Mouse (Mus musculus): ENCODE results near the gene Pphln1. TPM values are rescaled to one million over a fixed set of nuclear protein-coding genes. Genes with fewer than 3 reads are reported as not detected.

The Pphln1 gene
- polyA plus RNA-seq, 1 experiment: 8.9 TPM

DNA sequence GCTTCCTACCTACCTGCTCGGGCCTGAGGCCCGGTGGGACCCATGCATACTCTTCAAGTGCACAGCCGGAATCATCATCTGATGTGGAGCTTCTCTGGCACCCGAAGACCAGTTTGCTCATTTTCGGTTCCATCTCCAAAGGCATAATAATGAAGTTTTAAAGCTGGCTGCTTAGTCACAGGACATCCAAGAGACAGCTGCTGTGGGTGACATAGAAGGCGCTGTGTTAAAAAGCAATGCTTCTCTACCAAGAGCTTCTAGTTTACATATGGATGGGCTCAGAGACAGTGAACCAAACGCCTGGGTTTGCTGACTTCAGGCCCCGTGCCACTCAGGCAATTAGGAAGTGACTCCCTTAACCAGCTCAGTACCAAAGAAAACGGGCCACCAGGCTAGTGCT is 114.3 kb downstream of the Pphln1 start:
- Histone ChIP-seq H3K4me3 (ENCODE audit: insufficient read depth, low read depth, low read length) (no peak overlapping the region), H3K27me3 (replicated peaks; ENCODE audit: control insufficient read depth, insufficient read depth, low read length) (no peaks in the 10 kb centered on the region), H3K27ac (ENCODE audit: insufficient read depth, low read depth, low read length) (no peak overlapping the region), H3K4me1 (ENCODE audit: control insufficient read depth, insufficient read depth, low read length) (peaks cover 10% of the 10 kb centered on the region; the same call in 1 of the 2 replicates), H3K36me3 (ENCODE audit: control insufficient read depth, insufficient read depth, low read length) (no peaks in the 10 kb centered on the region; the same call in 1 of the 2 replicates)
- WGBS: 64% methylated on average over 9 of the region's 9 CpGs
- no peak for TF ChIP-seq POLR2A (IDR thresholded peaks at IDR 0.05; ENCODE audit: low read depth, low read length)
- no peak for TF ChIP-seq CTCF (conservative IDR thresholded peaks at IDR 0.05; ENCODE audit: insufficient read depth, insufficient read length, low read depth, low read length)
- no peak for DNase-seq

DNA sequence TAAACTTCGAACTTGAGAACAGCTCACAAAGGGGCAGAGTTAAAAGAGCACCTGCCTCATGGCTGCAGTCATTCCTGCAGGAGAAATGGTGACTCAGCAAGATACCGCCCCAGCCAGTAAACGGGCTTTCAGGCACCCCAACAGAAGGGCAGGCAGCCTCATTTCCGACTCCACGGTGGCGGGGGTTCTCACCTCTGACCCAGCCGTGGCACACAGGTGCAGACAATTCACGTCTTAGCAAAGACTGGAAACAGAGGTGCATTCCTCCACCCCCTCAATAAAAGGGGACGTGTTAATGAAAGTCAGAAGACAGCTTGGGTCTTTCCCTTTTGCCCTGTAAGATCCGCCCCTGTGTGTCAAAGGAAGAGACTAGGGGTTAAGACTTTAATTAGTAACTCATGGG is 115.8 kb downstream of the Pphln1 start:
- peak; percentile 82 for DNase-seq

DNA sequence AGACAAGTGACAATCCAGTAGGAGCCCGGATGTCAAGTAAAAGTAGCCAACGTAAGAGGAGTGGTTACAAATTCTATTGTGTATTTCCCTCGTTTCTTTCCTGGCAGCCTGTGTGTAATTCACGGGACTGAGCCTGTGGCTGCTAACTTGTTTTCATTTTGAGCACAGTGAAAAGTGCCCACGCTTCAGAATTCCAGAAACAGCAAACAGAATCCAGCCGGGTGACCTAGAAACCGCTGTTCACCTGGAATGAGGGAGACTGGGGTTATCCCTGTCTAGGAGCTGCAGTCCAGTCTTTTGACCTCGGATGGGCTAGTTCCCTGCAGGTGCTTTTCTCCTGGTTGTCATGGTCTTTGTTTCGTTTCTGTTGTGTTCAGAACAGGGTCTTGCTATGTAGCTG is 117.2 kb downstream of the Pphln1 start:
- TF ChIP-seq CTCF (conservative IDR thresholded peaks at IDR 0.05; ENCODE audit: insufficient read depth, insufficient read length, low read depth, low read length) (no peak), POLR2A (IDR thresholded peaks at IDR 0.05; ENCODE audit: low read depth, low read length) (no peak)
- Histone ChIP-seq H3K36me3 (ENCODE audit: control insufficient read depth, insufficient read depth, low read length) (no peaks in the 10 kb centered on the region), H3K27me3 (replicated peaks; ENCODE audit: control insufficient read depth, insufficient read depth, low read length) (no peaks in the 10 kb centered on the region), H3K4me1 (ENCODE audit: control insufficient read depth, insufficient read depth, low read length) (peaks cover 19% of the 10 kb centered on the region), H3K4me3 (ENCODE audit: insufficient read depth, low read depth, low read length) (no peak overlapping the region), H3K27ac (ENCODE audit: insufficient read depth, low read depth, low read length) (no peak overlapping the region)
- 46% methylated on average over 9 of the region's 9 CpGs for WGBS
- peak; percentile 73 for DNase-seq

More for the DNA sequence above, 115.8 kb downstream of the Pphln1 start:
- Histone ChIP-seq H3K4me1 (ENCODE audit: control insufficient read depth, insufficient read depth, low read length) (peaks cover 19% of the 10 kb centered on the region), H3K27me3 (replicated peaks; ENCODE audit: control insufficient read depth, insufficient read depth, low read length) (no peaks in the 10 kb centered on the region), H3K36me3 (ENCODE audit: control insufficient read depth, insufficient read depth, low read length) (no peaks in the 10 kb centered on the region), H3K27ac (ENCODE audit: insufficient read depth, low read depth, low read length) (peak overlapping the region; percentile 36; the same call in 1 of the 2 replicates), H3K4me3 (ENCODE audit: insufficient read depth, low read depth, low read length) (peak overlapping the region; percentile 54)
- WGBS: 20% methylated on average over 10 of the region's 10 CpGs
- no peak for TF ChIP-seq CTCF (conservative IDR thresholded peaks at IDR 0.05; ENCODE audit: insufficient read depth, insufficient read length, low read depth, low read length)
- no peak for TF ChIP-seq POLR2A (IDR thresholded peaks at IDR 0.05; ENCODE audit: low read depth, low read length)

DNA sequence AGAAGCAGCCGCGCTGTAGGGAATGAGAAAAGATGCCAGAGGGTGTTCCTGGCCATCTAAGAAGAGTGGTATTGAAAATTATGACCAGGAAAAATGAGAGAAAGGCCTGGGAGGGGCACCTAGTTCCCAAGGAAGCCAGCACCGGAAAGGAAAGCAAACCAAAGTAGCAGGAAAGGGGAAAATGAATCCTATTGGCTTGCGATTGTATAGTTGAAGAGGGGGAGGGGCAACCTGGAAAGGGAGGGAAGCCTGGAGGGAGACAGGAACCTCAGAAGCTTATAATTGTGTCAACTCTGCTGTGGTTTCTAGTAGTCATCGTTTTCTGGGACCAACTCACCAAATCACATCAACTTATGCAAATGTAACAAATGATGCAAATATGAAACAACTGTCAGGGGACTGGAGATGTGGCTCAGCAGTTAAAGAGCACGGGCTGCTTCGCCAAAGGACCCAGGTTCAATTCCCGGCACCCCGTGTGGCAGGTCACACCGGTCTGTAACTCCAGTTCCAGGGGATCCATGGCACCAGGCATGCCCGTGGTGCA is 118.9 kb downstream of the Pphln1 start:
- TF ChIP-seq CTCF (conservative IDR thresholded peaks at IDR 0.05; ENCODE audit: insufficient read depth, insufficient read length, low read depth, low read length): no peak
- no peak for TF ChIP-seq POLR2A (IDR thresholded peaks at IDR 0.05; ENCODE audit: low read depth, low read length)
- H3K27me3 ChIP-seq (replicated peaks; ENCODE audit: control insufficient read depth, insufficient read depth, low read length): no peaks in the 10 kb centered on the region
- H3K4me1 ChIP-seq (ENCODE audit: control insufficient read depth, insufficient read depth, low read length): peaks cover 19% of the 10 kb centered on the region
- H3K4me3 ChIP-seq (ENCODE audit: insufficient read depth, low read depth, low read length): peak overlapping the region; percentile 11; the same call in 1 of the 2 replicates
- 76% methylated on average over 11 of the region's 11 CpGs for WGBS
- peak overlapping the region; percentile 43; the same call in 1 of the 2 replicates for H3K27ac ChIP-seq (ENCODE audit: insufficient read depth, low read depth, low read length)
- H3K36me3 ChIP-seq (ENCODE audit: control insufficient read depth, insufficient read depth, low read length): no peaks in the 10 kb centered on the region
- peak; percentile 31 for DNase-seq

DNA sequence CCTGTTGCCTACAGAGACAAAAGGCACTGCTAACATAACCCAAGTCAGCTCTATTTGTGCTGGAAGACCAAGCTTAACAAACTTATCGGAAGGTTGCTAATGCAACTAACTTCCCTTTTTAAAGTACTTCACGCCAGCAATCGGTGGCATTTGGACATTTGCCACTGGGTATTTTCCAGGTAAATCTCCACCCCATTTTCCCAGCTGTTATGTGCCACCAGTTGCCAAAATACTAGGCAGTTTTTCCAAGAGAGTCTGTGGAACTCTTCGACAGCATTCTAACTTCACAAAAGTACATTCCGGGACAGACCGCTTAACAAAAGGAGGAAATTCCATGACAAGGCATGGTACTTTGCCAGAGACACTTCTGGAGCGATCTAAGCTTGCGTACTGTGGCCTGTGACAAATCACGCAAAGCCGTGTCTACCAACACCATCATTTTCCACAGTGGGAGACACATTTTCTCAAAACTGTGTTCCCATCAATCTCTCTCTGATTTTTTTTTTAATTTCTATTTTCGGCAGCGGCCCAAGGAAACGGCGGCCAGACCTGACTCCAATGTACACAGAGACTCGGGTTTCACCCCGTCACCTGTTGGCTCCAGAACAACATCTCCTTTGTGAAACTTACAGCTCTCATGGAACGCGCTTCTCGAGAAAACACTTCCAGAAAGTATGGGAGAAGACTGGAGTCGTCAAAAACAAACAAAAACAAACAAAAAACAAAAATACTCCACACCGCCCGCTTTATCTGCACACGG is 120.2 kb downstream of the Pphln1 start:
- H3K27ac ChIP-seq (ENCODE audit: insufficient read depth, low read depth, low read length): peak overlapping the region; percentile 84
- peak overlapping the region; percentile 96 for H3K4me3 ChIP-seq (ENCODE audit: insufficient read depth, low read depth, low read length)
- 2% methylated on average over 23 of the region's 23 CpGs for WGBS
- TF ChIP-seq POLR2A (IDR thresholded peaks at IDR 0.05; ENCODE audit: low read depth, low read length): no peak
- H3K4me1 ChIP-seq (ENCODE audit: control insufficient read depth, insufficient read depth, low read length): peaks cover 19% of the 10 kb centered on the region
- no peaks in the 10 kb centered on the region for H3K27me3 ChIP-seq (replicated peaks; ENCODE audit: control insufficient read depth, insufficient read depth, low read length)
- no peaks in the 10 kb centered on the region for H3K36me3 ChIP-seq (ENCODE audit: control insufficient read depth, insufficient read depth, low read length)
- peak; percentile 84 for DNase-seq

DNA sequence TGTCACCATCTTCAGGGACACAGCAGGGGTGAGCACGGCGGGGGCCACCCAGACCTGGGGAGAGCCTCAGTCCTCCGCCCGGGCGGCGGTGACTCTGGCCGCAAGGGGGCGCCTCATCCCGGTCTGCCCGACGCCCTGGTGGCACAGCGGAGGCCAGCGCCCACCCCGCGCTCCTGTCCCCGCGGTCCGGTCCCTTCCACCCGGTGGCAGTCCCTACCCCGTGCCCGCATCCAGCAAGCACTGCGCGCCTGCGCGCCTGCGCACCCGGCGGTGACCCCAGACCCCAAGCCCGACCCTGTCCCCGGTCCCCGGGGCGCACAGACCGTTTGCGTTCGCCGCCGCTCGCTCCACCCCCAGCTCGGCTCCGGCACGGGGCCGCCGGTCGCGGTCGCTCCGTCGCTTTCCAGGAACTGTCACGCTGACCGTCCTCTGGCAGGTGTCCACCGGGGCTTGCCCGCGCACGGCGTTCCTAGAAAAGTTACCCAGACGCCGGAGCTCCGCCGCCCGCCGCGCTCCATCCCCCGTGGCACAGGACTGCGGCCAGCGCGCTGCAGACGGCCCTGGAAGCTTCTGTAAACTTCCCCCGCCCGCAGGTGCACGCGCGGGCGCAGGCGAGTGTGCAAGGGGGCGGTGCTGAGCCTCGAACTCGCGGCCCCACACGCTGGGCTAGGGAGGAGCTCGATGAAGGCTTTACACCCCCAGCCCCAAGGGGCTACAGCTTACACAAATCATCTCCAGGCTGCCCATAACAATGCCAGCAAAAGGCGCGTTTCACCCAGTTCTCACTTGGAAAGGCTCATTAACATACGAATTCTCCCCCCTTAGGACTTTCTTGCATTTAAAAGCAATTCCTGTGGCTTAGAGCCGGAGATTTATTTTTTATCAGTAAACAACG is 121.0 kb downstream of the Pphln1 start:
- TF ChIP-seq CTCF (conservative IDR thresholded peaks at IDR 0.05; ENCODE audit: insufficient read depth, insufficient read length, low read depth, low read length): peak; percentile 56
- no peak for TF ChIP-seq POLR2A (IDR thresholded peaks at IDR 0.05; ENCODE audit: low read depth, low read length)
- WGBS: under 1% methylated on average over 85 of the region's 85 CpGs
- H3K36me3 ChIP-seq (ENCODE audit: control insufficient read depth, insufficient read depth, low read length): no peaks in the 10 kb centered on the region
- peaks cover 19% of the 10 kb centered on the region for H3K4me1 ChIP-seq (ENCODE audit: control insufficient read depth, insufficient read depth, low read length)
- peak overlapping the region; percentile 96 for H3K4me3 ChIP-seq (ENCODE audit: insufficient read depth, low read depth, low read length)
- H3K27me3 ChIP-seq (replicated peaks; ENCODE audit: control insufficient read depth, insufficient read depth, low read length): no peaks in the 10 kb centered on the region
- DNase-seq: peak; percentile 92
- peak overlapping the region; percentile 84 for H3K27ac ChIP-seq (ENCODE audit: insufficient read depth, low read depth, low read length)
